Mouse (Mus musculus): ENCODE results near the gene Slc43a2. TPM values are rescaled to one million over a fixed set of nuclear protein-coding genes. Genes with fewer than 3 reads are reported as not detected.
A peak's percentile ranks its signal among the peaks of the same experiment; 100 is the strongest.

Gene Slc43a2
- total and polyA plus RNA-seq, 2 experiments from 2014 or later = 20.4 to 34.5 TPM

- Histone ChIP-seq H3K36me3 (ENCODE audit: insufficient read depth, low read length) (peaks cover 67% of the 10 kb centered on the region), H3K27me3 (ENCODE audit: insufficient read depth, low read length) (no peaks in the 10 kb centered on the region), H3K4me2 (ENCODE audit: low read depth, low read length, poor library complexity, severe bottlenecking) (no peak overlapping the region), H3K4me1 (ENCODE audit: insufficient read depth, low read length) (no peaks in the 10 kb centered on the region), H3K27ac (ENCODE audit: low read depth, low read length) (no peak overlapping the region), H3K4me3 (ENCODE audit: low read depth, low read length) (no peak overlapping the region), H3K9ac (replicated peaks; ENCODE audit: low read length, poor library complexity, severe bottlenecking) (no peak overlapping the region), H3K9me3 (ENCODE audit: low read length) (no peaks in the 10 kb centered on the region)
- DNase-seq (ENCODE audit: low spot score) (no peak), ATAC-seq (ENCODE audit: low FRiP score) (no peak)
- 76% methylated on average over 1 of the region's 1 CpGs for WGBS
- no peak for TF ChIP-seq CTCF (IDR thresholded peaks at IDR 0.05)
Measured at GRCm38 (mm10) chr11:75605318-75605717, 73.8 kb downstream of the Slc43a2 start.

- no peak overlapping the region for H3K27ac ChIP-seq (ENCODE audit: low read depth, low read length)
- no peaks in the 10 kb centered on the region for H3K4me1 ChIP-seq (ENCODE audit: insufficient read depth, low read length)
- WGBS = 97% methylated on average over 5 of the region's 5 CpGs
- no peaks in the 10 kb centered on the region for H3K9me3 ChIP-seq (ENCODE audit: low read length)
- peaks cover 51% of the 10 kb centered on the region for H3K36me3 ChIP-seq (ENCODE audit: insufficient read depth, low read length)
- H3K27me3 ChIP-seq (ENCODE audit: insufficient read depth, low read length) = no peaks in the 10 kb centered on the region
- H3K4me2 ChIP-seq (ENCODE audit: low read depth, low read length, poor library complexity, severe bottlenecking) = no peak overlapping the region
- ATAC-seq (ENCODE audit: low FRiP score) (no peak), DNase-seq (ENCODE audit: low spot score) (no peak)
- TF ChIP-seq CTCF (IDR thresholded peaks at IDR 0.05) = no peak
- H3K4me3 ChIP-seq (ENCODE audit: low read depth, low read length) = no peak overlapping the region
- H3K9ac ChIP-seq (replicated peaks; ENCODE audit: low read length, poor library complexity, severe bottlenecking) = no peak overlapping the region
Measured at GRCm38 (mm10) chr11:75608776-75609175, 77.3 kb downstream of the Slc43a2 start.

GRCm38 (mm10) chr11:75610021-75610420 is 78.5 kb downstream of the Slc43a2 start:
- ATAC-seq (ENCODE audit: low FRiP score) (no peak), DNase-seq (ENCODE audit: low spot score) (no peak)
- no peaks in the 10 kb centered on the region for H3K27me3 ChIP-seq (ENCODE audit: insufficient read depth, low read length)
- no peaks in the 10 kb centered on the region for H3K4me1 ChIP-seq (ENCODE audit: insufficient read depth, low read length)
- no peak overlapping the region for H3K4me3 ChIP-seq (ENCODE audit: low read depth, low read length)
- no peak overlapping the region for H3K9ac ChIP-seq (replicated peaks; ENCODE audit: low read length, poor library complexity, severe bottlenecking)
- WGBS = 83% methylated on average over 2 of the region's 2 CpGs
- no peak overlapping the region for H3K27ac ChIP-seq (ENCODE audit: low read depth, low read length)
- TF ChIP-seq CTCF (IDR thresholded peaks at IDR 0.05) = no peak
- H3K9me3 ChIP-seq (ENCODE audit: low read length) = no peaks in the 10 kb centered on the region
- no peak overlapping the region for H3K4me2 ChIP-seq (ENCODE audit: low read depth, low read length, poor library complexity, severe bottlenecking)
- peaks cover 46% of the 10 kb centered on the region for H3K36me3 ChIP-seq (ENCODE audit: insufficient read depth, low read length)

- DNase-seq (ENCODE audit: low spot score) = no peak
- WGBS = 97% methylated on average over 1 of the region's 1 CpGs
- TF ChIP-seq CTCF (IDR thresholded peaks at IDR 0.05) = no peak
- Histone ChIP-seq H3K4me3 (ENCODE audit: low read depth, low read length) (no peak overlapping the region), H3K36me3 (ENCODE audit: insufficient read depth, low read length) (peaks cover 26% of the 10 kb centered on the region), H3K9me3 (ENCODE audit: low read length) (no peaks in the 10 kb centered on the region), H3K27ac (ENCODE audit: low read depth, low read length) (no peak overlapping the region), H3K9ac (replicated peaks; ENCODE audit: low read length, poor library complexity, severe bottlenecking) (no peak overlapping the region), H3K4me2 (ENCODE audit: low read depth, low read length, poor library complexity, severe bottlenecking) (no peak overlapping the region), H3K27me3 (ENCODE audit: insufficient read depth, low read length) (no peaks in the 10 kb centered on the region), H3K4me1 (ENCODE audit: insufficient read depth, low read length) (no peaks in the 10 kb centered on the region)
- ATAC-seq (ENCODE audit: low FRiP score) = no peak
Measured at GRCm38 (mm10) chr11:75614769-75615168, 83.3 kb downstream of the Slc43a2 start.

GRCm38 (mm10) chr11:75615556-75615955 is 84.1 kb downstream of the Slc43a2 start:
- H3K27me3 ChIP-seq (ENCODE audit: insufficient read depth, low read length) = no peaks in the 10 kb centered on the region
- DNase-seq (ENCODE audit: low spot score) = no peak
- no peak overlapping the region for H3K4me2 ChIP-seq (ENCODE audit: low read depth, low read length, poor library complexity, severe bottlenecking)
- peaks cover 27% of the 10 kb centered on the region for H3K36me3 ChIP-seq (ENCODE audit: insufficient read depth, low read length)
- no peak overlapping the region for H3K27ac ChIP-seq (ENCODE audit: low read depth, low read length)
- H3K4me1 ChIP-seq (ENCODE audit: insufficient read depth, low read length) = no peaks in the 10 kb centered on the region
- TF ChIP-seq CTCF (IDR thresholded peaks at IDR 0.05) = no peak
- no peak overlapping the region for H3K9ac ChIP-seq (replicated peaks; ENCODE audit: low read length, poor library complexity, severe bottlenecking)
- no peaks in the 10 kb centered on the region for H3K9me3 ChIP-seq (ENCODE audit: low read length)
- 91% methylated on average over 2 of the region's 2 CpGs for WGBS
- ATAC-seq (ENCODE audit: low FRiP score) = no peak
- no peak overlapping the region for H3K4me3 ChIP-seq (ENCODE audit: low read depth, low read length)

- Histone ChIP-seq H3K4me2 (ENCODE audit: low read depth, low read length, poor library complexity, severe bottlenecking) (no peak overlapping the region), H3K27ac (ENCODE audit: low read depth, low read length) (no peak overlapping the region), H3K9me3 (ENCODE audit: low read length) (no peaks in the 10 kb centered on the region), H3K9ac (replicated peaks; ENCODE audit: low read length, poor library complexity, severe bottlenecking) (no peak overlapping the region), H3K4me3 (ENCODE audit: low read depth, low read length) (no peak overlapping the region), H3K4me1 (ENCODE audit: insufficient read depth, low read length) (no peaks in the 10 kb centered on the region), H3K36me3 (ENCODE audit: insufficient read depth, low read length) (peaks cover 30% of the 10 kb centered on the region), H3K27me3 (ENCODE audit: insufficient read depth, low read length) (no peaks in the 10 kb centered on the region)
- DNase-seq (ENCODE audit: low spot score) (no peak), ATAC-seq (ENCODE audit: low FRiP score) (no peak)
- TF ChIP-seq CTCF (IDR thresholded peaks at IDR 0.05) = peak; percentile 49
- WGBS = 89% methylated on average over 5 of the region's 5 CpGs
Measured at GRCm38 (mm10) chr11:75619133-75619532, 87.6 kb downstream of the Slc43a2 start.

Data from midbrain, postnatal 0 days (tissue).